Mouse (Mus musculus) erythroblast, embryonic 14.5 days (primary cell): ENCODE data around the gene Por. TPM values are rescaled to one million over a fixed set of nuclear protein-coding genes. Genes with fewer than 3 reads are reported as not detected.

Experiments
- H3K27me3 ChIP-seq: 2 replicates; pipeline ENCODE4 v1.6.1; 2012; ENCODE audit warnings: inconsistent platforms; ENCODE audit not compliant: control insufficient read depth
- H3K36me3 ChIP-seq: 2 replicates; pipeline ENCODE4 v1.6.1; 2012; ENCODE audit warnings: mild to moderate bottlenecking, inconsistent platforms; ENCODE audit not compliant: control insufficient read depth
- H3K4me1 ChIP-seq: 2 replicates; pipeline ENCODE4 v1.6.1; 2012; ENCODE audit warnings: inconsistent platforms; ENCODE audit not compliant: control insufficient read depth
- H3K4me3 ChIP-seq: replicated peaks from 2 replicates; pipeline ENCODE3; 2012; ENCODE audit warnings: moderate library complexity, mild to moderate bottlenecking, inconsistent platforms
- H3K9me3 ChIP-seq: 2 replicates; pipeline ENCODE4 v1.6.1; 2012; ENCODE audit warnings: low read length, inconsistent platforms, mixed read lengths; ENCODE audit not compliant: control insufficient read depth
- GATA1 ChIP-seq: IDR thresholded peaks from 2 replicates; pipeline ENCODE4 v1.6.1; 2012; ENCODE audit warnings: low read length, inconsistent platforms, mixed read lengths
- TAL1 ChIP-seq: IDR thresholded peaks from 3 replicates; pipeline ENCODE4 v1.6.1; 2012; ENCODE audit warnings: low read length, inconsistent platforms, mixed read lengths
- polyA plus RNA-seq: library from polyadenylated mRNA; stranded (reverse); fragments of >175 nt; gene quantifications from 2 replicates; pipeline ENCODE4 v1.2.3, GENCODE M21; 2012

Por gene
- polyA plus RNA-seq, 1 experiment = 2.5 TPM

- Histone ChIP-seq H3K4me1 (peaks cover 5% of the 10 kb centered on the region), H3K4me3 (no peak overlapping the region), H3K36me3 (no peaks in the 10 kb centered on the region), H3K9me3 (no peaks in the 10 kb centered on the region), H3K27me3 (no peaks in the 10 kb centered on the region)
- TF ChIP-seq GATA1 = no peak
- no peak for TF ChIP-seq TAL1
Observed at GRCm38 (mm10) chr5:135666890-135667289, 2.9 kb upstream of the Por start.

GRCm38 (mm10) chr5:135668071-135668470, 1.8 kb upstream of the Por start:
- Histone ChIP-seq H3K9me3 (no peaks in the 10 kb centered on the region), H3K36me3 (no peaks in the 10 kb centered on the region), H3K4me1 (peaks cover 5% of the 10 kb centered on the region), H3K27me3 (no peaks in the 10 kb centered on the region), H3K4me3 (no peak overlapping the region)
- no peak for TF ChIP-seq TAL1
- TF ChIP-seq GATA1 = no peak

GRCm38 (mm10) chr5:135670881-135671280, 1.0 kb downstream of the Por start:
- TF ChIP-seq TAL1 (no peak), GATA1 (no peak)
- Histone ChIP-seq H3K27me3 (peaks cover 3% of the 10 kb centered on the region), H3K36me3 (no peaks in the 10 kb centered on the region), H3K9me3 (no peaks in the 10 kb centered on the region), H3K4me3 (no peak overlapping the region), H3K4me1 (peaks cover 5% of the 10 kb centered on the region)

- Histone ChIP-seq H3K27me3 (peaks cover 3% of the 10 kb centered on the region), H3K4me1 (peaks cover 5% of the 10 kb centered on the region), H3K4me3 (no peak overlapping the region), H3K36me3 (no peaks in the 10 kb centered on the region), H3K9me3 (no peaks in the 10 kb centered on the region)
- TF ChIP-seq GATA1 (no peak), TAL1 (no peak)
Observed at GRCm38 (mm10) chr5:135672509-135672908, 2.7 kb downstream of the Por start.

- Histone ChIP-seq H3K9me3 (no peaks in the 10 kb centered on the region), H3K27me3 (peaks cover 3% of the 10 kb centered on the region), H3K4me1 (peaks cover 5% of the 10 kb centered on the region), H3K36me3 (no peaks in the 10 kb centered on the region), H3K4me3 (no peak overlapping the region)
- TF ChIP-seq GATA1 (no peak), TAL1 (no peak)
Observed at GRCm38 (mm10) chr5:135672980-135673379, 3.1 kb downstream of the Por start.

- peaks cover 3% of the 10 kb centered on the region for H3K27me3 ChIP-seq
- peaks cover 5% of the 10 kb centered on the region for H3K4me1 ChIP-seq
- no peak for TF ChIP-seq GATA1
- no peaks in the 10 kb centered on the region for H3K9me3 ChIP-seq
- H3K36me3 ChIP-seq = no peaks in the 10 kb centered on the region
- H3K4me3 ChIP-seq = no peak overlapping the region
Observed at GRCm38 (mm10) chr5:135674349-135674775, 4.5 kb downstream of the Por start.

- H3K36me3 ChIP-seq = no peaks in the 10 kb centered on the region
Observed at GRCm38 (mm10) chr5:135674821-135675220, 5.0 kb downstream of the Por start.

GRCm38 (mm10) chr5:135676696-135677095, 6.9 kb downstream of the Por start:
- Histone ChIP-seq H3K4me3 (no peak overlapping the region), H3K27me3 (peaks cover 3% of the 10 kb centered on the region), H3K9me3 (no peaks in the 10 kb centered on the region), H3K36me3 (no peaks in the 10 kb centered on the region), H3K4me1 (no peaks in the 10 kb centered on the region; the same call in 1 of the 2 replicates)
- TF ChIP-seq GATA1 (no peak), TAL1 (no peak)

More at GRCm38 (mm10) chr5:135674821-135675220, 5.0 kb downstream of the Por start:
- Histone ChIP-seq H3K27me3 (peaks cover 3% of the 10 kb centered on the region), H3K4me3 (no peak overlapping the region), H3K4me1 (peaks cover 2% of the 10 kb centered on the region), H3K9me3 (no peaks in the 10 kb centered on the region)
- TF ChIP-seq GATA1 (no peak), TAL1 (no peak)

- H3K4me3 ChIP-seq = no peak overlapping the region
- H3K27me3 ChIP-seq = peaks cover 3% of the 10 kb centered on the region
- TF ChIP-seq GATA1 (no peak), TAL1 (no peak)
- H3K36me3 ChIP-seq = no peaks in the 10 kb centered on the region
- H3K4me1 ChIP-seq = no peaks in the 10 kb centered on the region; the same call in 1 of the 2 replicates
- no peaks in the 10 kb centered on the region for H3K9me3 ChIP-seq
Observed at GRCm38 (mm10) chr5:135677251-135677650, 7.4 kb downstream of the Por start.

GRCm38 (mm10) chr5:135678481-135678880, 8.6 kb downstream of the Por start:
- no peak for TF ChIP-seq GATA1
- TF ChIP-seq TAL1 = no peak
- Histone ChIP-seq H3K36me3 (no peaks in the 10 kb centered on the region), H3K9me3 (no peaks in the 10 kb centered on the region), H3K4me3 (no peak overlapping the region), H3K4me1 (no peaks in the 10 kb centered on the region; the same call in 1 of the 2 replicates), H3K27me3 (peaks cover 3% of the 10 kb centered on the region)
